Mouse (Mus musculus) CH12.LX (cell line): Measurements from ENCODE around the gene Pigw. TPM values are rescaled to one million over a fixed set of nuclear protein-coding genes. Genes with fewer than 3 reads are reported as not detected.
A peak's percentile ranks its signal among the peaks of the same experiment; 100 is the strongest.

ENCODE experiments used
- DNase-seq: peaks from one replicate; pipeline ENCODE4 v3.0.0-alpha.2; 2013; ENCODE audit errors: extremely low read depth
- H3K27ac ChIP-seq: 2 replicates; pipeline ENCODE4 v1.5.1; 2012; ENCODE audit warnings: low read depth, mild to moderate bottlenecking, control low read depth, moderate library complexity; ENCODE audit not compliant: insufficient read depth
- H3K27me3 ChIP-seq: replicated peaks from 2 replicates; pipeline ENCODE3; 2012; ENCODE audit warnings: inconsistent platforms
- H3K36me3 ChIP-seq, 2 experiments: replicated peaks in 1 of 2; 2 replicates each; pipeline versions ENCODE3 to v1.6.1; 2012; ENCODE audit warnings: inconsistent platforms in 1 of 2, low read length in 1 of 2, mild to moderate bottlenecking in 1 of 2, mixed read lengths in 1 of 2, moderate library complexity in 1 of 2; ENCODE audit not compliant: control insufficient read depth in 1 of 2, insufficient read depth in 1 of 2
- H3K4me1 ChIP-seq, 2 experiments: 2 replicates each; pipeline ENCODE4 v1.6.1; 2012; ENCODE audit warnings: inconsistent platforms in 1 of 2, moderate library complexity in 1 of 2; ENCODE audit not compliant: insufficient read depth in 2 of 2, control insufficient read depth in 1 of 2
- H3K4me2 ChIP-seq: 2 replicates; pipeline ENCODE4 v1.6.1; 2012; ENCODE audit warnings: low read depth, mild to moderate bottlenecking, control low read depth; ENCODE audit not compliant: poor library complexity, insufficient read depth, severe bottlenecking
- H3K4me3 ChIP-seq, 3 experiments: fragments of 150-350 bp in 1 of 3; sonication (generic) in 1 of 3; replicated peaks in 1 of 3; 2 replicates each; pipeline versions ENCODE3 to v1.5.1; 2011 to 2012; ENCODE audit warnings: low read depth in 2 of 3, low read length in 2 of 3, mild to moderate bottlenecking in 2 of 3, moderate library complexity in 2 of 3, control low read depth in 1 of 3, improper control_type of control experiment in 1 of 3, inconsistent platforms in 1 of 3, mixed read lengths in 1 of 3; ENCODE audit not compliant: poor library complexity in 1 of 3
- H3K79me2 ChIP-seq: replicated peaks from 2 replicates; pipeline ENCODE4 v1.6.1; 2012; ENCODE audit warnings: mild to moderate bottlenecking, moderate library complexity; ENCODE audit not compliant: control insufficient read depth, poor library complexity, insufficient read depth, severe bottlenecking; ENCODE audit errors: extremely low read depth
- H3K9ac ChIP-seq: 2 replicates; pipeline ENCODE4 v1.6.1; 2012; ENCODE audit warnings: low read depth, mild to moderate bottlenecking, control low read depth, moderate library complexity; ENCODE audit not compliant: insufficient read depth
- H3K9me3 ChIP-seq: replicated peaks from 2 replicates; pipeline ENCODE3; 2012; ENCODE audit warnings: low read length, inconsistent platforms, mixed read lengths
- BHLHE40 ChIP-seq: IDR thresholded peaks from 2 replicates; pipeline ENCODE4 v1.6.1; 2011; ENCODE audit warnings: mild to moderate bottlenecking, low read depth, low read length, improper control_type of control experiment
- CHD1 ChIP-seq: IDR thresholded peaks from 2 replicates; pipeline ENCODE4 v1.6.1; 2012; ENCODE audit warnings: low read depth, low read length, improper control_type of control experiment, inconsistent platforms
- E2F4 ChIP-seq: IDR thresholded peaks from 2 replicates; pipeline ENCODE4 v1.6.1; 2011; ENCODE audit warnings: low read depth, low read length, improper control_type of control experiment; ENCODE audit not compliant: insufficient replicate concordance
- ELF1 ChIP-seq: IDR thresholded peaks from 2 replicates; pipeline ENCODE4 v1.6.1; 2014; ENCODE audit warnings: low read depth, mild to moderate bottlenecking, inconsistent platforms, low read length, improper control_type of control experiment
- EP300 ChIP-seq: IDR thresholded peaks from 2 replicates; pipeline ENCODE4 v1.6.1; 2011; ENCODE audit warnings: low read length, improper control_type of control experiment
- ETS1 ChIP-seq: conservative IDR thresholded peaks from 2 replicates; pipeline ENCODE4 v1.6.1; 2012; ENCODE audit warnings: low read depth, mild to moderate bottlenecking, inconsistent platforms, low read length, improper control_type of control experiment, moderate library complexity
- GABPA ChIP-seq: IDR thresholded peaks from 2 replicates; pipeline ENCODE4 v1.6.1; 2012; ENCODE audit warnings: low read depth, low read length, improper control_type of control experiment, inconsistent platforms; ENCODE audit not compliant: insufficient replicate concordance
- HCFC1 ChIP-seq: IDR thresholded peaks from 2 replicates; pipeline ENCODE4 v1.6.1; 2012; ENCODE audit warnings: low read depth, mild to moderate bottlenecking, inconsistent platforms, low read length, improper control_type of control experiment
- IRF4 ChIP-seq: IDR thresholded peaks from 2 replicates; pipeline ENCODE4 v1.6.1; 2014; ENCODE audit warnings: low read depth, mild to moderate bottlenecking, inconsistent platforms, low read length, improper control_type of control experiment
- JUND ChIP-seq: conservative IDR thresholded peaks from 2 replicates; pipeline ENCODE4 v1.6.1; 2011; ENCODE audit warnings: low read depth, low read length, improper control_type of control experiment
- KAT2A ChIP-seq: IDR thresholded peaks from 2 replicates; pipeline ENCODE4 v1.6.1; 2012; ENCODE audit warnings: low read length, improper control_type of control experiment, inconsistent platforms; ENCODE audit not compliant: insufficient replicate concordance
- MAFK ChIP-seq: IDR thresholded peaks from 2 replicates; pipeline ENCODE4 v1.6.1; 2011; ENCODE audit warnings: low read length, improper control_type of control experiment; ENCODE audit not compliant: insufficient replicate concordance
- MAX ChIP-seq: IDR thresholded peaks from 2 replicates; pipeline ENCODE4 v1.6.1; 2011; ENCODE audit warnings: low read length, improper control_type of control experiment
- MAZ ChIP-seq: IDR thresholded peaks from 2 replicates; pipeline ENCODE4 v1.6.1; 2012; ENCODE audit warnings: low read depth, mild to moderate bottlenecking, inconsistent platforms, low read length, improper control_type of control experiment, moderate library complexity
- MEF2A ChIP-seq: IDR thresholded peaks from 2 replicates; pipeline ENCODE4 v1.6.1; 2014; ENCODE audit warnings: low read depth, mild to moderate bottlenecking, inconsistent platforms, low read length, improper control_type of control experiment, borderline replicate concordance
- MXI1 ChIP-seq: IDR thresholded peaks from 2 replicates; pipeline ENCODE4 v1.6.1; 2011; ENCODE audit warnings: mild to moderate bottlenecking, low read depth, low read length, improper control_type of control experiment
- MYC ChIP-seq: IDR thresholded peaks from 2 replicates; pipeline ENCODE4 v1.6.1; 2011; ENCODE audit warnings: low read depth, mild to moderate bottlenecking, improper control_type of control experiment, low read length
- NELFE ChIP-seq: IDR thresholded peaks from 2 replicates; pipeline ENCODE4 v1.6.1; 2011; ENCODE audit warnings: low read depth, low read length, improper control_type of control experiment
- NRF1 ChIP-seq: IDR thresholded peaks from 2 replicates; pipeline ENCODE4 v1.6.1; 2014; ENCODE audit warnings: low read depth, mild to moderate bottlenecking, inconsistent platforms, low read length, improper control_type of control experiment, moderate library complexity
- PAX5 ChIP-seq: IDR thresholded peaks from 2 replicates; pipeline ENCODE4 v1.6.1; 2012; ENCODE audit warnings: low read length, inconsistent platforms, mixed read lengths
- POLR2A ChIP-seq: IDR thresholded peaks from 2 replicates; pipeline ENCODE4 v1.6.1; 2011; ENCODE audit warnings: low read depth, mild to moderate bottlenecking, improper control_type of control experiment, low read length
- POLR2AphosphoS2 ChIP-seq: IDR thresholded peaks from 2 replicates; pipeline ENCODE4 v1.6.1; 2011; ENCODE audit warnings: low read depth, low read length, improper control_type of control experiment
- RAD21 ChIP-seq: IDR thresholded peaks from 2 replicates; pipeline ENCODE4 v1.6.1; 2011; ENCODE audit warnings: low read depth, mild to moderate bottlenecking, low read length, improper control_type of control experiment, moderate library complexity
- RCOR1 ChIP-seq: conservative IDR thresholded peaks from 2 replicates; pipeline ENCODE4 v1.6.1; 2012; ENCODE audit warnings: low read depth, mild to moderate bottlenecking, inconsistent platforms, low read length, improper control_type of control experiment
- SIN3A ChIP-seq: IDR thresholded peaks from 2 replicates; pipeline ENCODE4 v1.6.1; 2012; ENCODE audit warnings: low read length, improper control_type of control experiment, inconsistent platforms
- SMC3 ChIP-seq: IDR thresholded peaks from 2 replicates; pipeline ENCODE4 v1.6.1; 2011; ENCODE audit warnings: low read depth, low read length, improper control_type of control experiment
- TBP ChIP-seq: conservative IDR thresholded peaks from 2 replicates; pipeline ENCODE4 v1.6.1; 2011; ENCODE audit warnings: low read depth, low read length, improper control_type of control experiment
- TCF12 ChIP-seq: IDR thresholded peaks from 2 replicates; pipeline ENCODE4 v1.6.1; 2014; ENCODE audit warnings: low read depth, mild to moderate bottlenecking, inconsistent platforms, low read length, improper control_type of control experiment
- UBTF ChIP-seq: IDR thresholded peaks from 2 replicates; pipeline ENCODE4 v1.6.1; 2012; ENCODE audit warnings: low read depth, mild to moderate bottlenecking, inconsistent platforms, low read length, improper control_type of control experiment, moderate library complexity
- USF1 ChIP-seq: IDR thresholded peaks from 2 replicates; pipeline ENCODE4 v1.6.1; 2014; ENCODE audit warnings: low read depth, mild to moderate bottlenecking, inconsistent platforms, low read length, improper control_type of control experiment
- USF2 ChIP-seq: conservative IDR thresholded peaks from 2 replicates; pipeline ENCODE4 v1.6.1; 2011; ENCODE audit warnings: low read depth, low read length, improper control_type of control experiment
- ZKSCAN1 ChIP-seq: IDR thresholded peaks from 2 replicates; pipeline ENCODE4 v1.6.1; 2012; ENCODE audit warnings: low read depth, inconsistent platforms, low read length, improper control_type of control experiment, borderline replicate concordance
- ZMIZ1 ChIP-seq: IDR thresholded peaks from 2 replicates; pipeline ENCODE4 v1.6.1; 2012; ENCODE audit warnings: low read depth, mild to moderate bottlenecking, inconsistent platforms, low read length, improper control_type of control experiment
- ZNF384 ChIP-seq: IDR thresholded peaks from 2 replicates; pipeline ENCODE4 v1.6.1; 2012; ENCODE audit warnings: low read depth, low read length, improper control_type of control experiment, inconsistent platforms
- dilution Hi-C: fragments of 300-500 bp; cut with MboI; formaldehyde crosslinking; loops from 2 replicates; pipeline ENCODE4 v1.14.3; 2020; ENCODE audit warnings: low sequenced_read_pairs; ENCODE audit not compliant: extremely low pct_unique_long_range_greater_than_20kb, extremely low pct_ligation_motif_present
- in situ Hi-C: fragments of 300-500 bp; cut with MboI; formaldehyde crosslinking; loops from 3 replicates; pipeline ENCODE4 v1.14.3; 2019; ENCODE audit warnings: low sequenced_read_pairs, low pct_ligation_motif_present, low pct_unique_long_range_greater_than_20kb, mixed read lengths
- polyA plus RNA-seq: library from polyadenylated mRNA; unstranded; fragments of >175 nt; gene quantifications from 2 replicates; pipeline ENCODE4 v1.2.1, GENCODE M21; 2012; ENCODE audit warnings: low read depth; ENCODE audit not compliant: insufficient read length
- total RNA-seq, 2 experiments: library from RNA; depleted of rRNA; stranded (reverse); fragments of 300-350 nt in 1 of 2; fragments of >200 nt in 1 of 2; gene quantifications; 2 replicates each; pipeline ENCODE4 v1.2.3; 2012 to 2014

Pigw gene
- total and polyA plus RNA-seq, 3 experiments, result 5.7 to 9.2 (median 6.5) TPM

- TF ChIP-seq MEF2A (0 out of 2 replicates have a peak, but pooled peaks have one; percentile 11), SIN3A (no peak; the same call in none of the 2 replicates), E2F4 (no peak), SMC3 (no peak), UBTF (no peak), MAZ (0 out of 2 replicates have a peak, but pooled peaks have one; percentile 9), POLR2A (no peak; the same call in 1 of the 2 replicates), CHD1 (no peak)
These were observed 9.0 kb downstream of the Pigw start (continued) for GRCm38 (mm10) chr11:84871046-84871445.

- Histone ChIP-seq H3K36me3 (peaks cover 2 to 34% of the 10 kb centered on the region in 2 experiments), H3K4me3 (peak within 1 kb of the TSS; percentile 83 to 96 (median 88)), H3K9me3 (no peaks in the 10 kb centered on the region), H3K79me2 (peaks cover 31% of the 10 kb centered on the region), H3K27me3 (no peaks in the 10 kb centered on the region), H3K4me2 (peak within 1 kb of the TSS; percentile 87), H3K27ac (peak within 1 kb of the TSS; percentile 95), H3K9ac (peak within 1 kb of the TSS; percentile 98), H3K4me1 (peaks cover 8 to 45% of the 10 kb centered on the region in 2 experiments; a peak in 3 of 4 replicates)
- in situ Hi-C loops (no loop called here), dilution Hi-C loops (no loop called here)
- peak; percentile 95 for DNase-seq
- TF ChIP-seq RCOR1, result peak; percentile 59; the same call in 1 of the 2 replicates
- TF ChIP-seq ZNF384, result no peak
- peak; percentile 67; the same call in 1 of the 2 replicates for TF ChIP-seq ETS1
- TF ChIP-seq PAX5, result no peak
- peak; percentile 65 for TF ChIP-seq SIN3A
- TF ChIP-seq MEF2A, result 0 out of 2 replicates have a peak, but pooled peaks have one; percentile 33
- peak; percentile 93 for TF ChIP-seq POLR2AphosphoS2
- no peak for TF ChIP-seq GABPA
- peak; percentile 90 for TF ChIP-seq BHLHE40
- peak; percentile 62; the same call in 1 of the 2 replicates for TF ChIP-seq CHD1
- TF ChIP-seq MAZ, result peak; percentile 88
- TF ChIP-seq HCFC1, result 0 out of 2 replicates have a peak, but pooled peaks have one; percentile 41
- TF ChIP-seq TCF12, result peak; percentile 81; the same call in 1 of the 2 replicates
- peak; percentile 86 for TF ChIP-seq POLR2A
- TF ChIP-seq IRF4, result peak; percentile 58; the same call in 1 of the 2 replicates
- no peak for TF ChIP-seq JUND
- no peak for TF ChIP-seq SMC3
- TF ChIP-seq MAX, result peak; percentile 79; the same call in 1 of the 2 replicates
- peak; percentile 63 for TF ChIP-seq UBTF
- no peak for TF ChIP-seq USF1
- no peak for TF ChIP-seq USF2
- TF ChIP-seq ELF1, result peak; percentile 29; the same call in 1 of the 2 replicates
- peak; percentile 53; the same call in 1 of the 2 replicates for TF ChIP-seq KAT2A
- TF ChIP-seq EP300, result no peak
- peak; percentile 18 for TF ChIP-seq NRF1
- TF ChIP-seq TBP, result no peak
- no peak for TF ChIP-seq ZKSCAN1
- TF ChIP-seq MXI1, result peak; percentile 93
- no peak for TF ChIP-seq MAFK
- TF ChIP-seq NELFE, result peak; percentile 89
- TF ChIP-seq ZMIZ1, result peak; percentile 82
- TF ChIP-seq RAD21, result no peak
- no peak for TF ChIP-seq MYC
- TF ChIP-seq E2F4, result no peak
These were observed 9.6 kb downstream of the Pigw start, which contains the start of gene Ggnbp2 for GRCm38 (mm10) chr11:84870337-84871043. TSS of gene Ggnbp2 (minus strand) at chr11:84870817.
